Mouse (Mus musculus) naive thymus-derived CD4-positive, alpha-beta T cell, adult 2 months (primary cell): ENCODE measurements around the gene Sppl3.

Source experiments
- DNase-seq: peaks from one replicate; pipeline ENCODE4 v3.0.0-alpha.2; 2011; ENCODE audit warnings: low read depth

Sppl3 gene

GRCm38 (mm10) chr5:114997327-114997726 lies 13.6 kb upstream of the Sppl3 start:
- DNase-seq: no peak

DNA sequence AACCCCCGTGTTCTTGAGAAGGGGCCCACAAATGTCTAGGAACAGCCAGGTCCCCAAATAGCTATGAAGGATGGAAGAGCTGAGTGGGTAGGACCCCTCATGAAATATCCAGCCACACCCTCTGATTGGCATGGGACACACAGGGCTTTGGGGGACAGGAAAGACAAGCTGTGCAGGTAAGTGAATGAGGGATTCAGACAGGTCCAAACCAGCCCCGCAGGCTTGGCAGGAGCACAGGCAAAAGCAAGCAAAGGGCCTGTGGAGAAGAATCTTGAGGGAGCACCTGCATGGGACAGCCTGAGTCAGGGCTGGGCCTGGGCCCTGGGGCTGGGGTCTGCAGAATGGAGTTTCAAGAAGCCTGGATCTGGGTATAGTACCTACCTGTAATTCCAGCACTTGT lies 10.4 kb upstream of the Sppl3 start:
- DNase-seq: no peak

GRCm38 (mm10) chr5:115001464-115001863 lies 9.5 kb upstream of the Sppl3 start:
- DNase-seq: no peak

DNA sequence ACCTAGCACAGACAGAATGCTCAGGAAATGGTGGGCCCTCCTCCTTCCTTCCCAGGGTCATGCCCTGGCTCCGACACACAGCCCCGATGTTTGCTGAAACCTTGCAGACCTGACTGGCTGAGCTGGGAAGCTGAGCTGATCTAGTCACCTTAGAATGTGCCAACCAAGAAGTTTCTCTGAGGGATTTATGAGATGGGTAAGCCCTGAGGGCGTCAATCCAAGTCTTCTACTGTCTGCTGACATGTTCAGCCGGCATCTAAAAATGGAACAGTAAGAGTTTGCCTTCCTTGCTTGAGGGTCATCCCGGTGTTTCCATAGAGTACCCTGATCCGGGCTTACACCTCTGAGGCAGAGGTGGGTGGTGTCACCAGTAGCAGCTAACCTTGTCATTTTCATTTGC lies 8.2 kb upstream of the Sppl3 start:
- no peak for DNase-seq

DNA sequence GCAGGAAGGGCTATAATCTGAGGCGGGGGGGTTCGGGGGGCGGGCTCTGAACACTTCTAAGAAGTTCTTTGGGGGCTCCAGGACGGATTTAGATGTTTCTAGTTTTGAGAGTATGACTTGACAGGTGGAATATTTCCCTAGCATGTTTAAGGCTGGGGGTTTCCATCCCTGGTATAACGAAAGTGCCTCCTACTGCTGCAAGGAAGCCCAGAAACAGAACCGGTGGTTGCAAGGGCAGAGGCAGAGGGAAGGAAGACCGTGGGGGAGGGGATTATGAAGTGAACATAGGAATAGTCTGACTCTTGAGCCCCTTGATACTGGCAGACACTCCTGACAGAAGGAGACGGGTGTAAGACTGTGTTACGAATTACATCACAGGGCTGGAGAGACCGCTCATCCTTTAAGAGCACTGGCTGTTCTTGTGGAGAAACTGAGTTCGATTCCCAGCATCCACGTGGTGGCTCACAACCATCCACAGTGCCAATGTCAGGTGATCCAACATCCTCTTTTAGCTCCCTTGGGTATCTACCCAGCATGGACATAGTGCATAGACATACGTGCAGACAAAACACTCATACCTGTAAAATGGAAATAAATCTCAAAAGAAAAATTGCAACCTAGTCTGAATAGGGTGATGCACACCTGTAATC lies 7.6 kb upstream of the Sppl3 start:
- no peak for DNase-seq

DNA sequence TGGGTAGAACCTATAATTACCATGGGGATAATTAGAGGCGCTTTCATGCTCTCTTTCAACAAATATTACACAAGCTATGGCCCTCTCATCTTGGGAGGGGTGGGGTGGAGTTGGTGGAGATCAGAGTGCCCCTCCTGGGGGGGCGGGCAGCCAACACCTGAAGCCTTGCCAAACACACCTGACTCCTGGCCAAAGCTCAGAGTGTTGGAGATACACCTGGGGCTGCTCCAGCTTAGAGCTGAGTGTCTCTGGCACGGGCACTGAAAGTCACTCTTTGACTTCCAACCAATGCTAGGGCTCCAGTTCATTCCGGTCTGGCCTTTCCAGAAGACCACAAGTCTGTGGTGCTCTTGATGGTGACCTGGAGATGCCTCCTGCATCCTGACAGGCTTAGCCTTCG lies 3.2 kb upstream of the Sppl3 start:
- DNase-seq: no peak

- no peak for DNase-seq
These were observed 2.6 kb upstream of the Sppl3 start for GRCm38 (mm10) chr5:115008307-115008706.

- DNase-seq: no peak
These were observed 1.8 kb upstream of the Sppl3 start for GRCm38 (mm10) chr5:115009143-115009542.

DNA sequence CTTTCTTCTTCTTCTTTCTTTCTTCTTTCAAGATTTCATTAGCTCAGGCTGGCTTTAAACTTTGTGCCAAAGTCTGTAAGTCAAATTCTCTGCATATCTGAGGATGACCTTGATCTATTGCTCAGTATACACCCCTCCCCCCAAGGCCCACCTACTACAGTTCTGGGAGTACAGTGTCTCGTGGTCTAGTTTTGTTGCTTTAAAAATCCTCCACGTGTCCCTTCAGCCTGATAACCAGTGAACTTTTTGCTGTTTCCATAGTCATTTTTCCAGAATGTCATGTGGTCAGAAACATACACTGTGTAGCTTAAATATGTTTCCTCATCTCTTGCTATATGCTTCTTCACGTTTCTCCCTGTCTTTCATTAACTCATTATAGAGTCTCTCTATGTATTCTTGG lies 976 bp upstream of the Sppl3 start:
- no peak for DNase-seq

DNA sequence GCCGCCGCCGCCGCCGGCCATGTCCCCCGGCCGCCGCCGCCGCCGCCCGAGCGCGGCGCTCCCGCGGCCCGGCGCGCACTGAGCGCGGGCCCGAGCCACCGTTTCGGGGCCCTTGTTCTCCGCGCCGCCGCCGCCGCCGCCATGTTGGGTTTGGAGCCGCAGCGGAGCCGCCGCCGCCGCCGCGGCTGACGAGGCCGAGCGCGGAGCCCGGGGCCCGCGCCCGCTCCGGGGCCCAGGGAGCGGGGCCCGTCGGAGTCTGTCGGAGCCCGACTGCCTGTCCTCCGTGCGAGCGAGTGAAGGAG lies 231 bp downstream of the Sppl3 start:
- DNase-seq: no peak

DNA sequence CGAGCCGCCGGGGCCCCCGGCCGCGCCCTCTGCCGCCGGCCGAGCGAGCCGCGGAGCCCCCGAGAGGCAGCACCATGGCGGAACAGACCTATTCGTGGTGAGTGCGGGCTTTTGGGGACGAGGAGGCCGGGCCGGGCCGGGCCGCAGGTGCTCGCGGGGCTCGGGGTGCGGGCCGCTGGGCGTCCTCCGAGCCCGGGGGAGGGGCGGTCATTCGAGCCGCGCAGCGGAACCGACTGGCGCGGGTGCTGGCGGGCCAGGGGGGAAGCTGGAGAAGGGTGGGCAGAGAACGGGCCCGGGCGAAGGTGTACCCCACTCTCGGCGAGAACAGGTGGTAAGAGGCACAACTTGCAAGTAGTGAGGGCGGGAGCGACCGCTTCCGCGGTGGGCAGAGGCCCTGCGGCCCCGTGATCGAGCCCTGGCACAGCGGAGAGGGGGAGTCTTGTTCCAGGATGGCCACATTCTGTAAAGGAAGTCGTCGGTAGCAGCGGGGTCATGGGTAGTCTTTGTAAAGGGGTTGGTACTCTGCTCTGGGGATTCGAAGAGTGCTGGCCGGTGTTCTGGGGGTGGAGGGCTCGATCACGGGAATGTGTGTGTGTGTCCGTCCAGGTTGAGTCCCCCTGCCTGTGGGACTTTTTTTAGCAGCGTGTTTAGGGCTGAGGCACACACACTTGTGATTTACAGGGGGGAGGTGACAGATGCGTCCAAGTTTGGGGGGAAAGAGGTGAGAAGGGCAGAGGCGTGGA lies 753 bp downstream of the Sppl3 start:
- peak; percentile 67 for DNase-seq

- no peak for DNase-seq
These were observed 2.5 kb downstream of the Sppl3 start for GRCm38 (mm10) chr5:115013436-115013835.

GRCm38 (mm10) chr5:115014570-115014969 lies 3.6 kb downstream of the Sppl3 start:
- no peak for DNase-seq

- no peak for DNase-seq
These were observed 4.2 kb downstream of the Sppl3 start for GRCm38 (mm10) chr5:115015121-115015520.

DNA sequence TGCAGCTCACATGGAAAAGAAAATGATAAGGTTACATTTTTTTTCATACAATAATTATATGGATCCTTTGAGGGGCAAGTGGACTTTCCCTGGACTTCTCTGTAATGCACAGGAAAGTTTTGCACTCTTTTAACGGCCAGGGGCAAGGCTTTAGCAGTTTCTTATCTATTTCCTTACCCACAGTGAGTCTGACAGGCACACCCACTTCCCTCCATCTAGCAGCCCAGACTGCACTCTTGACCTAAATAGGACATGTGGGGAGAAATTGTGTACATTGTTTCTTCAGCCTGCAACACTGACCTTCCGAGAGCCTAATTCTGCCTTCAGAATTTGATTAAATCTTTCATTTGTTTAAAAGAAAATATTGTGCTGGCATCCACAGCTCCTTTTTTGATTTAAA lies 7.3 kb downstream of the Sppl3 start:
- no peak for DNase-seq

DNA sequence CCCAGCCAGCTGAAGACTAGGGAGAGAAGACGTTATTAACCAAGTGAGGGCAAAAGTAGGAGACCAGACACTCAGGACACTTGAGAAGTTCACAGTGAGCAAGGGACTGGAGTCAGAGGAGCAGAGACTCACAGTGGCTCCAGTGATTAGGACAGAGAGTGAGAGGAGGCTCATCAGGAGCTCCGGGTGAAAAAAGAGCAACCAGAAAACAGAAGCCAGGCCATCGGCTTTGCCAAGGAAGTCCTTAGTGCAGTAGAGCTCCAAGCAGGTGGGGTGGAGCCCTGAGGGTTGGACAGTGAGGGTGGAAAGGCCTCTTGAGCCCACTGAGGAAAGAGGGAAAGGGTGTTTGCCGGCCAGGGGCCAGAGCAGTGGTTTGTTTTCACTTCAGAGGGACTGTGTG lies 7.9 kb downstream of the Sppl3 start:
- DNase-seq: no peak

DNA sequence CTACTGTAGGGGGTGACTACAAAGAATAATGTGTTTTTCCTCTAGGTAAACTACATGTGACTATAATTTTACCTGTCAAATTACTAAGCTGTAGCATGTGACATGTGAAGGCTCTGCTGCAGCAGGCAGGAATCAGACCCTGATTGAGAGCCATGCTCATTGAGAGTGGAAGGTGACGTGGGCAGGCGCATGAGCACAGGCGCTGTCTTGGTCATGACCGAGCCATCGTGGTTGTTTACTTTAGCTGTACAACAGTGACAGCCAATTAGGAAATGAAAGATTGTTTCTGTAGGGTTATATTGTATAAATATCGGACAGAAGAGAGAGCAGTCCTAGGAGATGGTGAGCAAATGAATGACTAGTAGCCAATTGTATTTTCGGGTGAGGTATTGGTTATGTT lies 11.1 kb downstream of the Sppl3 start:
- DNase-seq: no peak

- DNase-seq: no peak
These were observed 15.2 kb downstream of the Sppl3 start for GRCm38 (mm10) chr5:115026170-115026569.

GRCm38 (mm10) chr5:115027109-115027508 lies 16.2 kb downstream of the Sppl3 start:
- DNase-seq: no peak

GRCm38 (mm10) chr5:115028920-115029319 lies 18.0 kb downstream of the Sppl3 start:
- no peak for DNase-seq

DNA sequence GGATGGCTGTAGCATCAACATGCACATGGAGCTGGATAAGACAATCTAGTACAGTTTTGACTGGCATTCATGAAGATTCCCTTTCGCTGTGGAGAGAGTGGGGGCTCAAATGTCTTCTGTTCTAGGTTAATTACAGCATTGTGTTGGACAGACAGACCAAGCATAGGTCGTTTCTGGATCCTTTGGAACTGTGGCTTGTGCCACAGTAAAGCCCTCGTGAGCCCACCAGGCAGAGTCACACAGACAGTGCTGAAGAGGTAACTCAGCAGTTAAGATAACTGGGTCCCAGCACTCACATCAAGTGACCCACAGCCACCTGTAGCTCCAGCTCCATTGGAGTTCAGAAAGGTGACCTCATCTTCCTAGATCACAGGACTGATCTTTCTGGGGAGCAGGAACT lies 18.6 kb downstream of the Sppl3 start:
- DNase-seq: no peak

DNA sequence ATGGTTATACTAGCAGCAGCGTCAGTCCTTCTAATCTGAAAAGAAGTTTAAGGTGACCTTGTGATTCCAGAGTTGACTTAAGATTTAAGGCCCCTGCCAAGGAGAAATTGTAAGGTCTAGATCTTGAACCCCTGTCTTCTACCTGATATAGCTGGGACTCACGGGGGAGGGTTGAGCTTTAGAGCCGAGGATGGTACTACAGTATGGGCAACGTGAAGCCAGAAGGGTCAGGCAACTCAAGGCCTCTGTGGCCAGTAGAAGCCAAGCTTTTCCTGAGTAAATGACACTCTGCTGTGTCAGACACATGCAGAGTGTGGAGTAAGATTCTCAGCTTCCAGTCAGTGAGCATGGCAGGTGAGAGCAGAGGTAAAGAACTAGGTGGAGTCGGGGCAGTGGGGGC lies 20.6 kb downstream of the Sppl3 start:
- DNase-seq: no peak

DNA sequence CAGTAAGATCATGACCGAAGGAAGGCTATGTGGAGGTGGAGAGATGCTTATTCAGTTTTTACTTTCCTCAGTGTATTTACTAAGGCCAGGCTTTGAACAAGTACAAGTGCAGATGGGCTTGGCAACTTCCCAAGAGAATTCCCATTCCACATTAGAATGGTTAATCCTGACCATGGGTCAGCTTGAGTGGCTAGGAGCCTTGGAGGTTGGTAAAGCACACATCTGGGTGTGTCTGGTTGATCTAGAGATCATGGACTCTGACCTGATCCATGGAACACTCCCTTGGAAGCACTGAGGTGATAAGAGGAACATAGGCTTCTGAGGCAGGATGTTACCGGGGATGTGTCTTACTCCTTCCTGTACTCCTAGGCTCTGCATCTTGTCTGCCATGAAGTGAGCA lies 21.7 kb downstream of the Sppl3 start:
- no peak for DNase-seq

DNA sequence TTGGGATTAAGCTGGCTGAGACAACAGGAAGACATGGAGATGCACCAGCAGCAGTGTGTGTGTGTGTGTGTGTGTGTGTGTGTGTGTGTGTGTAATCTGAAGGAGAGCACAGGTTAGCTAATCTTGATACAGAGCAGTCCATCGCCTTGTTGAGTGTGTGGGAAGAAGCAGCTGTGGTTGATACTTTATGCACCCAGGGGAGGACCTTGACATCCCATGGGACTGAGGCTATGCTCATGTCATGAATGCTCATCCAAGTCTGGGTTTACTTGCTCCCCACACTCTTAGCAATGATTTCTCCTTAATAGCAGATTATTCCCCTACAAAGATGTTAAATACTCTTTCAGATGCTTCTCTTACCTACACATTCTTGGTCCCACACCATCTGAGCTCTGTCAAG lies 24.3 kb downstream of the Sppl3 start:
- DNase-seq: no peak
